Mouse (Mus musculus): ENCODE results near the gene R3hdm1. TPM values are rescaled to one million over a fixed set of nuclear protein-coding genes. Genes with fewer than 3 reads are reported as not detected.

R3hdm1 gene
- 97.1 and 102 TPM in 2 replicates for polyA plus RNA-seq (2016; fragmentation: Nextera tagmentation; extraction: Ambion mirVana)

- Histone ChIP-seq H3K9ac (peak within 1 kb of the TSS; percentile 77), H3K4me3 (peak within 1 kb of the TSS; percentile 90), H3K4me1 (peaks cover 9% of the 10 kb centered on the region), H3K27ac (peak within 1 kb of the TSS; percentile 95), H3K27me3 (no peaks in the 10 kb centered on the region), H3K36me3 (no peaks in the 10 kb centered on the region), H3K4me2 (replicated peaks) (peak within 1 kb of the TSS; percentile 61), H3K9me3 (replicated peaks) (no peaks in the 10 kb centered on the region)
- under 1% methylated on average over 43 of the region's 43 CpGs for WGBS
- ATAC-seq (ENCODE audit: low FRiP score): peak; percentile 97
Observed at GRCm38 (mm10) chr1:128102641-128103461, at the start of gene R3hdm1, which contains the start of gene Zranb3. Gene R3hdm1 (plus strand): TSS chr1:128103301. Gene Zranb3 (minus strand): TSS chr1:128103047.

- WGBS: 89% methylated on average over 4 of the region's 4 CpGs
- Histone ChIP-seq H3K4me1 (no peaks in the 10 kb centered on the region), H3K4me2 (replicated peaks) (no peak overlapping the region), H3K9me3 (replicated peaks) (no peaks in the 10 kb centered on the region), H3K4me3 (no peak overlapping the region), H3K9ac (no peak overlapping the region), H3K27ac (no peak overlapping the region), H3K27me3 (no peaks in the 10 kb centered on the region), H3K36me3 (no peaks in the 10 kb centered on the region)
- no peak for ATAC-seq (ENCODE audit: low FRiP score)
Observed at GRCm38 (mm10) chr1:128057269-128057668, 45.8 kb upstream of the R3hdm1 start.

GRCm38 (mm10) chr1:128058625-128059024 lies 44.5 kb upstream of the R3hdm1 start:
- Histone ChIP-seq H3K9me3 (replicated peaks) (no peaks in the 10 kb centered on the region), H3K27me3 (no peaks in the 10 kb centered on the region), H3K4me3 (no peak overlapping the region), H3K27ac (no peak overlapping the region), H3K4me2 (replicated peaks) (no peak overlapping the region), H3K36me3 (no peaks in the 10 kb centered on the region), H3K4me1 (no peaks in the 10 kb centered on the region), H3K9ac (no peak overlapping the region)
- ATAC-seq (ENCODE audit: low FRiP score): no peak
- 92% methylated on average over 5 of the region's 5 CpGs for WGBS

- Histone ChIP-seq H3K4me2 (replicated peaks) (no peak overlapping the region), H3K4me3 (no peak overlapping the region), H3K27me3 (no peaks in the 10 kb centered on the region), H3K9ac (no peak overlapping the region), H3K36me3 (no peaks in the 10 kb centered on the region), H3K9me3 (replicated peaks) (no peaks in the 10 kb centered on the region), H3K27ac (no peak overlapping the region), H3K4me1 (no peaks in the 10 kb centered on the region)
- ATAC-seq (ENCODE audit: low FRiP score): no peak
- WGBS: 80% methylated on average over 8 of the region's 8 CpGs
Observed at GRCm38 (mm10) chr1:128060655-128061344, 42.3 kb upstream of the R3hdm1 start.

GRCm38 (mm10) chr1:128061401-128061800 lies 41.7 kb upstream of the R3hdm1 start:
- H3K4me3 ChIP-seq: no peak overlapping the region
- no peaks in the 10 kb centered on the region for H3K4me1 ChIP-seq
- 90% methylated on average over 1 of the region's 1 CpGs for WGBS
- no peaks in the 10 kb centered on the region for H3K36me3 ChIP-seq
- H3K4me2 ChIP-seq (replicated peaks): no peak overlapping the region
- H3K9me3 ChIP-seq (replicated peaks): no peaks in the 10 kb centered on the region
- H3K27me3 ChIP-seq: no peaks in the 10 kb centered on the region
- H3K27ac ChIP-seq: no peak overlapping the region
- H3K9ac ChIP-seq: no peak overlapping the region
- ATAC-seq (ENCODE audit: low FRiP score): no peak

- Histone ChIP-seq H3K4me2 (replicated peaks) (no peak overlapping the region), H3K27me3 (no peaks in the 10 kb centered on the region), H3K27ac (no peak overlapping the region), H3K9ac (no peak overlapping the region), H3K4me3 (no peak overlapping the region), H3K36me3 (no peaks in the 10 kb centered on the region), H3K9me3 (replicated peaks) (no peaks in the 10 kb centered on the region), H3K4me1 (no peaks in the 10 kb centered on the region)
- no peak for ATAC-seq (ENCODE audit: low FRiP score)
- 84% methylated on average over 1 of the region's 1 CpGs for WGBS
Observed at GRCm38 (mm10) chr1:128062167-128062566, 40.9 kb upstream of the R3hdm1 start.

GRCm38 (mm10) chr1:128064716-128065115 lies 38.4 kb upstream of the R3hdm1 start:
- WGBS: 98% methylated on average over 6 of the region's 6 CpGs
- no peaks in the 10 kb centered on the region for H3K4me1 ChIP-seq
- H3K36me3 ChIP-seq: no peaks in the 10 kb centered on the region
- no peaks in the 10 kb centered on the region for H3K27me3 ChIP-seq
- H3K9ac ChIP-seq: no peak overlapping the region
- no peak overlapping the region for H3K4me2 ChIP-seq (replicated peaks)
- no peak for ATAC-seq (ENCODE audit: low FRiP score)
- no peaks in the 10 kb centered on the region for H3K9me3 ChIP-seq (replicated peaks)
- no peak overlapping the region for H3K27ac ChIP-seq
- H3K4me3 ChIP-seq: no peak overlapping the region

- ATAC-seq (ENCODE audit: low FRiP score): no peak
- Histone ChIP-seq H3K27me3 (no peaks in the 10 kb centered on the region), H3K4me2 (replicated peaks) (no peak overlapping the region), H3K9ac (no peak overlapping the region), H3K4me3 (no peak overlapping the region), H3K9me3 (replicated peaks) (no peaks in the 10 kb centered on the region), H3K27ac (no peak overlapping the region), H3K4me1 (no peaks in the 10 kb centered on the region), H3K36me3 (no peaks in the 10 kb centered on the region)
- 80% methylated on average over 2 of the region's 2 CpGs for WGBS
Observed at GRCm38 (mm10) chr1:128068945-128069397, 34.1 kb upstream of the R3hdm1 start.

- Histone ChIP-seq H3K9me3 (replicated peaks) (no peaks in the 10 kb centered on the region), H3K36me3 (no peaks in the 10 kb centered on the region), H3K4me2 (replicated peaks) (no peak overlapping the region), H3K27ac (no peak overlapping the region), H3K9ac (no peak overlapping the region), H3K4me1 (no peaks in the 10 kb centered on the region), H3K27me3 (no peaks in the 10 kb centered on the region), H3K4me3 (no peak overlapping the region)
- no peak for ATAC-seq (ENCODE audit: low FRiP score)
- 94% methylated on average over 3 of the region's 3 CpGs for WGBS
Observed at GRCm38 (mm10) chr1:128070003-128070402, 33.1 kb upstream of the R3hdm1 start.

- no peaks in the 10 kb centered on the region for H3K9me3 ChIP-seq (replicated peaks)
- 96% methylated on average over 6 of the region's 6 CpGs for WGBS
Observed at GRCm38 (mm10) chr1:128073051-128073450, 30.1 kb upstream of the R3hdm1 start.

GRCm38 (mm10) chr1:128076791-128077479 lies 26.2 kb upstream of the R3hdm1 start:
- 84% methylated on average over 8 of the region's 8 CpGs for WGBS
- Histone ChIP-seq H3K27ac (no peak overlapping the region), H3K36me3 (no peaks in the 10 kb centered on the region), H3K27me3 (no peaks in the 10 kb centered on the region), H3K9ac (no peak overlapping the region), H3K4me2 (replicated peaks) (no peak overlapping the region), H3K9me3 (replicated peaks) (no peaks in the 10 kb centered on the region), H3K4me3 (no peak overlapping the region), H3K4me1 (no peaks in the 10 kb centered on the region)
- no peak for ATAC-seq (ENCODE audit: low FRiP score)

More at GRCm38 (mm10) chr1:128073051-128073450, 30.1 kb upstream of the R3hdm1 start:
- Histone ChIP-seq H3K4me3 (no peak overlapping the region), H3K27ac (no peak overlapping the region), H3K4me1 (no peaks in the 10 kb centered on the region), H3K27me3 (no peaks in the 10 kb centered on the region), H3K36me3 (no peaks in the 10 kb centered on the region), H3K9ac (no peak overlapping the region), H3K4me2 (replicated peaks) (no peak overlapping the region)
- ATAC-seq (ENCODE audit: low FRiP score): no peak

- Histone ChIP-seq H3K4me2 (replicated peaks) (no peak overlapping the region), H3K9ac (no peak overlapping the region), H3K27me3 (no peaks in the 10 kb centered on the region), H3K4me1 (peaks cover 1% of the 10 kb centered on the region; the same call in 1 of the 2 replicates), H3K9me3 (replicated peaks) (no peaks in the 10 kb centered on the region), H3K27ac (no peak overlapping the region), H3K36me3 (0 out of 2 replicates have a peak, but pooled peaks cover 2% of the 10 kb centered on the region), H3K4me3 (no peak overlapping the region)
- no peak for ATAC-seq (ENCODE audit: low FRiP score)
- WGBS: 90% methylated on average over 2 of the region's 2 CpGs
Observed at GRCm38 (mm10) chr1:128077788-128078187, 25.3 kb upstream of the R3hdm1 start.

All from hindbrain, embryonic 12.5 days (tissue).